Mouse (Mus musculus) adrenal gland, adult (tissue): ENCODE data around the gene Gm10719.
A peak's percentile ranks its signal among the peaks of the same experiment; 100 is the strongest.
"Not testable (repeated sequence)": the region's sequence is repeated elsewhere in the genome, so short reads cannot be mapped to it uniquely, and the experiment has no call there.

Source experiments
- DNase-seq, 2 experiments: peaks; one replicate each; pipeline ENCODE4 v3.0.0; 2022 to 2023; ENCODE audit warnings: low spot score in 1 of 2; ENCODE audit not compliant: inconsistent age in 2 of 2

Gene Gm10719

DNA sequence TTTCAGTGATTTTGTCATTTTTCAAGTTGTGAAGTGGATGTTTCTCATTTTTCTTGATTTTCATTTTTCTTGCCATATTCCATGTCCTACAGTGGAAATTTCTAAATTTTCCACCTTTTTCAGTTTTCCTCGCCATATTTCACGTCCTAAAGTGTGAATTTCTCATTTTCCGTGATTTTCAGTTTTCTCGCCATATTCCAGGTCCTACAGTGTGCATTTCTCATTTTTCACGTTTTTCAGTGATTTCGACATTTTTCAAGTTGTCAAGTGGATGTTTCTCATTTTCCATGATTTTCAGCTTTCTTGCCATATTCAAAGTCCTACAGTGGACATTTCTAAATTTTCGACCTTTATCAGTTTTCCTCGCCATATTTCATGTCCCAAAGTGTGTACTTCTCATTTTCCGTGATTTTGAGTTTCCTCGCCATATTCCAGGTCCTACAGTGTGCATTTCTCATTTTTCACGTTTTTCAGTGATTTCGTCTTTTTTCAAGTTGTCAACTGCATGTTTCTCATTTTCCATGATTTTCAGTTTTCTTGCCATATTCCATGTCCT, 7.8 kb downstream of the Gm10719 start, which contains the start of gene Gm10717:
TSS of gene Gm10717 (plus strand) at position 506 of the 556 bp plus-strand sequence.
- peak; percentile 26 to 67 for DNase-seq

DNA sequence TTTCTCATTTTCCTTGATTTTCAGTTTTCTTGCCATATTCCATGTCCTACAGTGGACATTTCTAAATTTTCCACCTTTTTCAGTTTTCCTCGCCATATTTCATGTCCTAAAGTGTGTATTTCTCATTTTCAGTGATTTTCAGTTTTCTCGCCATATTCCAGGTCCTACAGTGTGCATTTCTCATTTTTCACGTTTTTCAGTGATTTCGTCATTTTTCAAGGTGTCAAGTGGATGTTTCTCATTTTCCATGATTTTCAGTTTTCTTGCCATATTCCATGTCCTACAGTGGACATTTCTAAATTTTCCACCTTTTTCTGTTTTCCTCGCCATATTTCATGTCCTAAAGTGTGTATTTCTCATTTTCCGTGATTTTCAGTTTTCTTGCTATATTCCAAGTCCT, 8.4 kb downstream of the Gm10719 start:
- peak; percentile 58 to 92 for DNase-seq

DNA sequence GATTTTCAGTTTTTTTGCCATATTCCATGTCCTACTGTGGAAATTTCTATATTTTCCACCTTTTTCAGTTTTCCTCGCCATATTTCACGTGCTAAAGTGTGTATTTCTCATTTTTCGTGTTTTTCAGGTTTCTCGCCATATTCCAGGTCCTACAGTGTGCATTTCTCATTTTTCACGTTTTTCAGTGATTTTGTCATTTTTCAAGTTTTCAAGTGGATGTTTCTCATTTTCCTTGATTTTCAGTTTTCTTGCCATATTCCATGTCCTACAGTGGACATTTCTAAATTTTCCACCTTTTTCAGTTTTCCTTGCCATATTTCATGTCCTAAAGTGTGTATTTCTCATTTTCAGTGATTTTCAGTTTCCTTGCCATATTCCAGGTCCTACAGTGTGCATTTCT, 8.9 kb downstream of the Gm10719 start:
- DNase-seq: not testable (repeated sequence)

DNA sequence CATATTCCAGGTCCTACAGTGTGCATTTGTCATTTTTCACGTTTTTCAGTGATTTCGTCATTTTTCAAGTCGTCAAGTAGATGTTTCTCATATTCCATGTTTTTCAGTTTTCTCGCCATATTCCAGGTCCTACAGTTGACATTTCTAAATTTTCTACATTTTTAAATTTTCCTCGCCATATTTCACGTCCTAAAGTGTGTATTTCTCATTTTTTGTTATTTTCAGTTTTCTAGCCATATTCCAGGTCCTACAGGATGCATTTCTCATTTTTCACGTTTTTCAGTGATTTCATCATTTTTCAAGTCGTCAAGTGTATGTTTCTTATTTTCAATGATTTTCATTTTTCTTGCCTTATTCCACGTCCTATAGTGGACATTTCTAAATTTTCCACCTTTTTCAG, 9.5 kb downstream of the Gm10719 start:
- not testable (repeated sequence) for DNase-seq

DNA sequence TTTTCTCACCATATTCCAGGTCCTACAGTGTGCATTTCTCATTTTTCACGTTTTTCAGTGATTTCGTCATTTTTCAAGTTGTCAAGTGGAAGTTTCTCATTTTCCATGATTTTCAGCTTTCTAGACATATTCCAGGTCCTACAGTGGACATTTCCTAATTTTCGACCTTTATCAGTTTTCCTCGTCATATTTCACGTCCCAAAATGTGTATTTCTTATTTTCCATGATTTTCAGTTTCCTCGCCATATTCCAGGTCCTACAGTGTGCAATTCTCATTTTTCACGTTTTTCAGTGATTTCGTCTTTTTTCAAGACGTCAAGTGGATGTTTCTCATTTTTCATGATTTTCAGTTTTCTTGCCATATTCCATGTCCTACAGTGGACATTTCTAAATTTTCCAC, 10.0 kb downstream of the Gm10719 start:
- not testable (repeated sequence) for DNase-seq

DNA sequence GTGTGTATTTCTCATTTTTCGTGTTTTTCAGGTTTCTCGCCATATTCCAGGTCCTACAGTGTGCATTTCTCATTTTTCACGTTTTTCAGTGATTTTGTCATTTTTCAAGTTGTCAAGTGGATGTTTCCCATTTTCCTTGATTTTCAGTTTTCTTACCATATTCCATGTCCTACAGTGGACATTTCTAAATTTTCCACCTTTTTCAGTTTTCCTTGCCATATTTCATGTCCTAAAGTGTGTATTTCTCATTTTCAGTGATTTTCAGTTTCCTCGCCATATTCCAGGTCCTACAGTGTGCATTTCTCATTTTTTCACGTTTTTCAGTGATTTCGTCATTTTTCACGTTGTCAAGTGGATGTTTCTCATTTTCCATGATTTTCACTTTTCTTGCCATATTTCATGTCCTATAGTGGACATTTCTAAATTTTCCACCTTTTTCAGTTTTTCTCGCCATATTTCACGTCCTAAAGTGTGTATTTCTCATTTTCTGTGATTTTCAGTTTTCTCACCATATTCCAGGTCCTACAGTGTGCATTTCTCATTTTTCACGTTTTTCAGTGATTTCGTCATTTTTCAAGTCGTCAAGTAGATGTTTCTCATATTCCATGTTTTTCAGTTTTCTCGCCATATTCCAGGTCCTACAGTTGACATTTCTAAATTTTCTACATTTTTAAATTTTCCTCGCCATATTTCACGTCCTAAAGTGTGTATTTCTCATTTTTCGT, 12.2 kb downstream of the Gm10719 start:
- peak; percentile 29 to 72 for DNase-seq

DNA sequence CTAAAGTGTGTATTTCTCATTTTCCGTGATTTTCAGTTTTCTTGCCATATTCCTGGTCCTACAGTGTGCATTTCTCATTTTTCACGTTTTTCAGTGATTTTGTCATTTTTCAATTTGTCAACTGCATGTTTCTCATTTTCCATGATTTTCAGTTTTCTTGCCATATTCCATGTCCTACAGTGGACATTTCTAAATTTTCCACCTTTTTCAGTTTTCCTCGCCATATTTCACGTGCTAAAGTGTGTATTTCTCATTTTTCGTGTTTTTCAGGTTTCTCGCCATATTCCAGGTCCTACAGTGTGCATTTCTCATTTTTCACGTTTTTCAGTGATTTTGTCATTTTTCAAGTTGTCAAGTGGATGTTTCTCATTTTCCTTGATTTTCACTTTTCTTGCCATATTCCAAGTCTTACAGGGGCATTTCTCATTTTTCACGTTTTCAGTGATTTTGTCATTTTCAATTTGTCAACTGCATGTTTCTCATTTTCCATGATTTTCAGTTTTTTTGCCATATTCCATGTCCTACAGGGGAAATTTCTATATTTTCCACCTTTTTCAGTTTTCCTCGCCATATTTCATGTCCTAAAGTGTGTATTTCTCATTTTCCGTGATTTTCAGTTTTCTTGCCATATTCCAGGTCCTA, 13.6 kb downstream of the Gm10719 start:
- not testable (repeated sequence) for DNase-seq

DNA sequence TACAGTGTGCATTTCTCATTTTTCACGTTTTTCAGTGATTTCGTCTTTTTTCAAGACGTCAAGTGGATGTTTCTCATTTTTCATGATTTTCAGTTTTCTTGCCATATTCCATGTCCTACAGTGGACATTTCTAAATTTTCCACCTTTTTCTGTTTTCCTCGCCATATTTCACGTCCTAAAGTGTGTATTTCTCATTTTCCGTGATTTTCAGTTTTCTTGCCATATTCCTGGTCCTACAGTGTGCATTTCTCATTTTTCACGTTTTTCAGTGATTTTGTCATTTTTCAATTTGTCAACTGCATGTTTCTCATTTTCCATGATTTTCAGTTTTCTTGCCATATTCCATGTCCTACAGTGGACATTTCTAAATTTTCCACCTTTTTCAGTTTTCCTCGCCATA, 17.1 kb downstream of the Gm10719 start, which contains the start of gene Gm17535:
TSS of gene Gm17535 (plus strand) at position 301 of the 400 bp plus-strand sequence.
- DNase-seq: not testable (repeated sequence)

DNA sequence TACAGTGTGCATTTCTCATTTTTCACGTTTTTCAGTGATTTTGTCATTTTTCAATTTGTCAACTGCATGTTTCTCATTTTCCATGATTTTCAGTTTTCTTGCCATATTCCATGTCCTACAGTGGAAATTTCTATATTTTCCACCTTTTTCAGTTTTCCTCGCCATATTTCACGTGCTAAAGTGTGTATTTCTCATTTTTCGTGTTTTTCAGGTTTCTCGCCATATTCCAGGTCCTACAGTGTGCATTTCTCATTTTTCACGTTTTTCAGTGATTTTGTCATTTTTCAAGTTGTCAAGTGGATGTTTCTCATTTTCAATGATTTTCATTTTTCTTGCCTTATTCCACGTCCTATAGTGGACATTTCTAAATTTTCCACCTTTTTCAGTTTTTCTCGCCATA, 19.4 kb downstream of the Gm10719 start, which contains the start of gene Gm10715:
TSS of gene Gm10715 (plus strand) at position 301 of the 400 bp plus-strand sequence.
- DNase-seq: not testable (repeated sequence)

DNA sequence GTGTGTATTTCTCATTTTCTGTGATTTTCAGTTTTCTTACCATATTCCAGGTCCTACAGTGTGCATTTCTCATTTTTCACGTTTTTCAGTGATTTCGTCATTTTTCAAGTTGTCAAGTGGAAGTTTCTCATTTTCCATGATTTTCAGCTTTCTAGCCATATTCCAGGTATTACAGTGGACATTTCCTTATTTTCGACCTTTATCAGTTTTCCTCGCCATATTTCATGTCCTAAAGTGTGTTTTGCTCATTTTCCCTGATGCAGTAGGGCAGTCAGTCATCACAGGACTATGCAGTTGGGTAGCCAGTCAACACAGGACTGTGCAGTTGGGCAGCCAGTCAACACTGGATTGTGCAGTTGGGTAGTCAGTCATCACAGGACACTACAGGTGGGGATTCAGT, 21.0 kb downstream of the Gm10719 start:
- DNase-seq: not testable (repeated sequence)
